Mouse (Mus musculus): Measurements from ENCODE around the gene Reps2. TPM values are rescaled to one million over a fixed set of nuclear protein-coding genes. Genes with fewer than 3 reads are reported as not detected.

The Reps2 gene
- polyA plus RNA-seq, 1 experiment: 0.34 TPM

GRCm38 (mm10) chrX:162447974-162448373 lies 195.5 kb downstream of the Reps2 start:
- no peaks in the 10 kb centered on the region for H3K4me1 ChIP-seq (replicated peaks; ENCODE audit: control insufficient read depth, insufficient read depth, low read length)
- 89% methylated on average over 6 of the region's 6 CpGs for WGBS
- no peak overlapping the region for H3K4me3 ChIP-seq (ENCODE audit: control insufficient read depth, insufficient read depth, low read length)
- no peak overlapping the region for H3K27ac ChIP-seq (ENCODE audit: control insufficient read depth, insufficient read depth, low read length)
- no peaks in the 10 kb centered on the region for H3K27me3 ChIP-seq (ENCODE audit: control insufficient read depth, insufficient read depth, low read length)
- TF ChIP-seq CTCF (IDR thresholded peaks at IDR 0.05; ENCODE audit: borderline replicate concordance, control insufficient read depth, extremely low read depth, insufficient read depth, low read length, poor library complexity) (no peak), POLR2A (IDR thresholded peaks at IDR 0.05; ENCODE audit: control insufficient read depth, extremely low read depth, insufficient read depth, low read length, poor library complexity) (no peak)
- no peaks in the 10 kb centered on the region for H3K36me3 ChIP-seq (ENCODE audit: control insufficient read depth, insufficient read depth, low read length)
- no peak for DNase-seq

GRCm38 (mm10) chrX:162446678-162447318 lies 196.7 kb downstream of the Reps2 start:
- 98% methylated on average over 2 of the region's 2 CpGs for WGBS
- DNase-seq: no peak
- no peak overlapping the region for H3K4me3 ChIP-seq (ENCODE audit: control insufficient read depth, insufficient read depth, low read length)
- H3K4me1 ChIP-seq (replicated peaks; ENCODE audit: control insufficient read depth, insufficient read depth, low read length): no peaks in the 10 kb centered on the region
- no peaks in the 10 kb centered on the region for H3K36me3 ChIP-seq (ENCODE audit: control insufficient read depth, insufficient read depth, low read length)
- no peak overlapping the region for H3K27ac ChIP-seq (ENCODE audit: control insufficient read depth, insufficient read depth, low read length)
- TF ChIP-seq CTCF (IDR thresholded peaks at IDR 0.05; ENCODE audit: borderline replicate concordance, control insufficient read depth, extremely low read depth, insufficient read depth, low read length, poor library complexity): no peak
- no peak for TF ChIP-seq POLR2A (IDR thresholded peaks at IDR 0.05; ENCODE audit: control insufficient read depth, extremely low read depth, insufficient read depth, low read length, poor library complexity)
- H3K27me3 ChIP-seq (ENCODE audit: control insufficient read depth, insufficient read depth, low read length): no peaks in the 10 kb centered on the region

GRCm38 (mm10) chrX:162443387-162443786 lies 200.1 kb downstream of the Reps2 start:
- no peak for DNase-seq
- 84% methylated on average over 1 of the region's 1 CpGs for WGBS
- no peaks in the 10 kb centered on the region for H3K27me3 ChIP-seq (ENCODE audit: control insufficient read depth, insufficient read depth, low read length)
- no peak for TF ChIP-seq CTCF (IDR thresholded peaks at IDR 0.05; ENCODE audit: borderline replicate concordance, control insufficient read depth, extremely low read depth, insufficient read depth, low read length, poor library complexity)
- no peak for TF ChIP-seq POLR2A (IDR thresholded peaks at IDR 0.05; ENCODE audit: control insufficient read depth, extremely low read depth, insufficient read depth, low read length, poor library complexity)
- H3K4me1 ChIP-seq (replicated peaks; ENCODE audit: control insufficient read depth, insufficient read depth, low read length): no peaks in the 10 kb centered on the region
- no peak overlapping the region for H3K27ac ChIP-seq (ENCODE audit: control insufficient read depth, insufficient read depth, low read length)
- no peak overlapping the region for H3K4me3 ChIP-seq (ENCODE audit: control insufficient read depth, insufficient read depth, low read length)
- H3K36me3 ChIP-seq (ENCODE audit: control insufficient read depth, insufficient read depth, low read length): no peaks in the 10 kb centered on the region

- no peak overlapping the region for H3K4me3 ChIP-seq (ENCODE audit: control insufficient read depth, insufficient read depth, low read length)
- no peak overlapping the region for H3K27ac ChIP-seq (ENCODE audit: control insufficient read depth, insufficient read depth, low read length)
- no peaks in the 10 kb centered on the region for H3K27me3 ChIP-seq (ENCODE audit: control insufficient read depth, insufficient read depth, low read length)
- H3K36me3 ChIP-seq (ENCODE audit: control insufficient read depth, insufficient read depth, low read length): no peaks in the 10 kb centered on the region
- TF ChIP-seq POLR2A (IDR thresholded peaks at IDR 0.05; ENCODE audit: control insufficient read depth, extremely low read depth, insufficient read depth, low read length, poor library complexity): no peak
- no peak for TF ChIP-seq CTCF (IDR thresholded peaks at IDR 0.05; ENCODE audit: borderline replicate concordance, control insufficient read depth, extremely low read depth, insufficient read depth, low read length, poor library complexity)
- 88% methylated on average over 1 of the region's 1 CpGs for WGBS
- H3K4me1 ChIP-seq (replicated peaks; ENCODE audit: control insufficient read depth, insufficient read depth, low read length): no peaks in the 10 kb centered on the region
- DNase-seq: no peak
Measured at GRCm38 (mm10) chrX:162442970-162443369, 200.5 kb downstream of the Reps2 start.

GRCm38 (mm10) chrX:162432776-162433543 lies 210.5 kb downstream of the Reps2 start:
- DNase-seq: no peak
- H3K27me3 ChIP-seq (ENCODE audit: control insufficient read depth, insufficient read depth, low read length): no peaks in the 10 kb centered on the region
- H3K4me3 ChIP-seq (ENCODE audit: control insufficient read depth, insufficient read depth, low read length): no peak overlapping the region
- WGBS: 85% methylated on average over 5 of the region's 5 CpGs
- H3K27ac ChIP-seq (ENCODE audit: control insufficient read depth, insufficient read depth, low read length): no peak overlapping the region
- no peak for TF ChIP-seq CTCF (IDR thresholded peaks at IDR 0.05; ENCODE audit: borderline replicate concordance, control insufficient read depth, extremely low read depth, insufficient read depth, low read length, poor library complexity)
- TF ChIP-seq POLR2A (IDR thresholded peaks at IDR 0.05; ENCODE audit: control insufficient read depth, extremely low read depth, insufficient read depth, low read length, poor library complexity): no peak
- no peaks in the 10 kb centered on the region for H3K36me3 ChIP-seq (ENCODE audit: control insufficient read depth, insufficient read depth, low read length)
- H3K4me1 ChIP-seq (replicated peaks; ENCODE audit: control insufficient read depth, insufficient read depth, low read length): no peaks in the 10 kb centered on the region

GRCm38 (mm10) chrX:162427698-162428097 lies 215.8 kb downstream of the Reps2 start:
- WGBS: 80% methylated on average over 2 of the region's 3 CpGs
- no peaks in the 10 kb centered on the region for H3K27me3 ChIP-seq (ENCODE audit: control insufficient read depth, insufficient read depth, low read length)
- no peak for TF ChIP-seq CTCF (IDR thresholded peaks at IDR 0.05; ENCODE audit: borderline replicate concordance, control insufficient read depth, extremely low read depth, insufficient read depth, low read length, poor library complexity)
- no peak for TF ChIP-seq POLR2A (IDR thresholded peaks at IDR 0.05; ENCODE audit: control insufficient read depth, extremely low read depth, insufficient read depth, low read length, poor library complexity)
- H3K4me1 ChIP-seq (replicated peaks; ENCODE audit: control insufficient read depth, insufficient read depth, low read length): no peaks in the 10 kb centered on the region
- H3K4me3 ChIP-seq (ENCODE audit: control insufficient read depth, insufficient read depth, low read length): no peak overlapping the region
- DNase-seq: no peak
- H3K36me3 ChIP-seq (ENCODE audit: control insufficient read depth, insufficient read depth, low read length): no peaks in the 10 kb centered on the region
- no peak overlapping the region for H3K27ac ChIP-seq (ENCODE audit: control insufficient read depth, insufficient read depth, low read length)

All from thymus, adult 2 months (tissue).